Mouse (Mus musculus) G1E-ER4 (cell line): ENCODE data around the gene Ccl22. TPM values are rescaled to one million over a fixed set of nuclear protein-coding genes. Genes with fewer than 3 reads are reported as not detected.

ENCODE experiments used
- GATA1 ChIP-seq: IDR thresholded peaks from one replicate; pipeline ENCODE4 v1.8.0; 2012; ENCODE audit warnings: low read length, inconsistent platforms
- polyA plus RNA-seq: library from polyadenylated mRNA; stranded (reverse); fragments of >175 nt; gene quantifications from 2 replicates; pipeline ENCODE4 v1.2.3, GENCODE M21; 2012

The Ccl22 gene
- polyA plus RNA-seq, 1 experiment, result not detected

DNA sequence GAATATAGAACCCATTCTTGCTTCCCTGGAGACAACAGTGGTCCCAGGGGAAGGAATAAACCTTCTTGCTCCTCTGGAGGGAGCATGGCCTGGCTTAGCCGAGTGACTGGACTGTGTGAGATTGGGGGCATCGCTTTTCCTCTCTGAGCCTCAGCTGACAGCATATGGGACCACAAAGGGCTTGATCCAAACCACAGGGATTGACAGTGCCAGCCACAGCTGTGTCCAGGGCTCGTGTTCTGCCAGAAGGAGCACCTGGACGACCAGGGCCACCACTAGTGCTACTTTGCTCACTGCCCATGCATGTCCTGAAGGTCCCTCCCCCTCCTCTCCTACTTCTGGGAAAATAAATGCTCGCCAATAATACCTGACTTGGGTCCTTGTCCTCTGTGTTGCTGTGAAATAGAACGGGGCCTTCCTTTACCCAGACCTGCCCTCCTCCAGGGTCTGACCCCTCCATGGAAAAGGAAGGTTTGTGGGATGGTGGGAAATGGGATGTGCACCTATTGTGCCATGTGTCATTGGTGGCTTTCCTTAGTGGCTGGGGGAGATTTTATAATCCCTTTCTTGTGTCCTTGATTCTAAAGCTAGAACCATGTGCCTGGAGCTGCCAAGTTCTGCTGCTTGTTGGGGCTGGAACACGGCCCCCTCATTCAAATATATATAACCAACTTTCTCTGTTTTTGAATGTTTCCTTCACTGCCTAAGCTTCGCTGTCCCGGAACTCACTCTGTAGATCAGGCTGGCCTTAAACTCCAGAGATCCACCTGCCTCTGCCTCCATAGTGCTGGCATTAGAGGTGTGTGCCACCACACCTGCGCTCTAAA lies 5.8 kb downstream of the Ccl22 start:
- no peak for TF ChIP-seq GATA1

- TF ChIP-seq GATA1, result no peak
Observed at GRCm38 (mm10) chr8:94754006-94754405, 8.6 kb downstream of the Ccl22 start.

DNA sequence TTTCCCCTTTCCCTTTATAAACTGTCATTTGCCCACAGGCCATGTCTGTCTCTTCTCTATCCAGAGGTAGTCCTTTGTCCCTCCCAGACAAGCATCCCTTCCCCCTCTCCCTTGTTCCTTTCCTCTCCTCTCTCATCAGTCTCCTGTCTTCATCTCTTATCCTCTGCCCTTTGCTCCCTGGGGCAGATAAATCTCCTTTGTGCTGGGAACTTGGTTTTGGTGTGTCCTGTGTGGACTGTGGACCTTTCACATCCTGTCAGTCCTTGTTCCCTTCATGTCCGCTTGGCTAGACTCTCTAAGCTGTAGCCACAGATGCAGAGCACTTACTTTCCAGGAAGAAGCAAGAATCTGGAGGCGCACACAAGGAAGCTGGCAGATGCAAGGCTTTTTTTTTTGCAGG lies 9.1 kb downstream of the Ccl22 start:
- no peak for TF ChIP-seq GATA1

- TF ChIP-seq GATA1, result no peak
Observed at GRCm38 (mm10) chr8:94767035-94767434, 21.6 kb downstream of the Ccl22 start.

DNA sequence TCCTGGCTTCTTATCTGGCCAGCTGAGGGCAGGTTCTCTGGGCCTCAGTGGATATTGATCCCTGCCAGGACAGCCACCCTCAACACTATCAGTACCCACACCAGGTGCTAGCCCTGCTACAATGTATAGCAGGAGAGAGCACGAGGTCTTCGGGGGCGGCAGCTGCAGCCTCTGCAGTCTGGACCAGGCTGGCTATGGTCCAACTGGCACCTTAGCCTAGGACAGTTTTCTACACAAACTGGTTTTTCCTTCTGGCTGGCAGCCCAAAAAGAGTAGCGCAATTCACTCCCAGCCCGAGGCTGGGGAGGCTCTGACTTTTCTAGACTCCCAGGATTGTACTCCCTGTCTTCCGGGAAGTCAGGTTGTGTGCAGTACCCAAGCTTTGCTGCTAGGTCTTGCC lies 25.6 kb downstream of the Ccl22 start:
- TF ChIP-seq GATA1, result no peak

- no peak for TF ChIP-seq GATA1
Observed at GRCm38 (mm10) chr8:94771941-94772670, 26.7 kb downstream of the Ccl22 start, which contains the start of gene Cx3cl1. Gene Cx3cl1, plus strand, starts transcription at chr8:94772009.

DNA sequence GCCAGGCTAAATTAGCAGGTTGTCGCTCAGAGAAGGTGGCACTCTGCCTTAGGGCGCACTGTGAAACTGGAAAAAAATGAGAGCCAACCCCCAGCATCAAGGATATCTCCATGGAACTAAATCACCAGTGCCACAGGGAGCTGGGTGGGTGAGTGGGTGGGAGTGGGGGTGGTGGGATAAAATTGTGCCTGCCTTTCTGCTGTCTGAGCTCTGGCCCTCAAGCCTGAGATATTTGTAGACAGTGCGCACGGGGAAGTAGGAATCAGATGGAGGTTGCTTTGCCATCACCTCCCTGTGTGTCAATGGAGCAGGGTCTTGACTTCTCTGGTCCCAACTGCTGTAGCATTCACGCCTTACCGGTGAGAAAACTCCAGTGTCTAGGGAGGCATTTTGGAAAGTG lies 27.7 kb downstream of the Ccl22 start:
- TF ChIP-seq GATA1, result no peak

DNA sequence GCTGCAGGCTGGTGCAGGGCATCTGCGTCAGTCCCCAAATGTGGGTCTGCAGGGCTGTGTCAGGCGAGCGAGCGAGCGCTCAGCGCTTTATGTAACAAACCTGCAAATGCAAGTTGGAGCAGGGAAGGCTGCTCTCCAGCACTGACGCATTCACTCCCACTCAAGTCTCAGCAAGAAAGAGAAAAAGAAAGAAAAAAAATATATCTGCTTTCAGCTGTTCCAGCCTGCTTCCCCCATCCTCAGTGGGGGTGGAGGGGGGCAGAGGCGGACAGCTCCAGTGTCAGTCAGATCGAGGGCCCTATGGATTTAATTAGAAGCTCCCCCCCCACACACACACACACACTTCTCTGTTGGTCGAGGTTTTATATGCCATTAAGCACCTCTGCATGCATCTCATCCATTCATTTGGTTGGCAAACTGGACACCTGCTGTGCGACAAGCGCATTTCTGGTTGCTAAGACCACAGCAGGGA lies 28.3 kb downstream of the Ccl22 start:
- no peak for TF ChIP-seq GATA1

DNA sequence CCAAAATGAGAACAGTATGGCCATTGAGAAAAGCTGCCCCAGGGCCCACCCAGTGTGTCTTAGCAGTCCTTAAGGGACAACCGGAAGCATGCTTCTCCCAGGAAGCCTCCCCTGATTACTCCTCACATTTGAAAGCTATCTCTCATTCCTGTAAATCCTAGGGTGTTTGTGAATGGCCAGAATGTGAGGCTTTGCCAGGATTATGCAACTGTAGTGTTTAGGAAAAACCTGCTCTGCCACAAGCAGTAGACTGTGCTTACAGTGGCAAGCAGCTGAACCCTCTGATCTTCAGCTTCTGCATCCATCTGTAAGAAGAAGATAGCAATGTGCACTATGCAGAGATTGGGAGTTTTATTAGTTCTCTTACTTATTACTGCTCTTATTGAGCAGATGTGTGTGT lies 29.2 kb downstream of the Ccl22 start:
- TF ChIP-seq GATA1, result no peak

DNA sequence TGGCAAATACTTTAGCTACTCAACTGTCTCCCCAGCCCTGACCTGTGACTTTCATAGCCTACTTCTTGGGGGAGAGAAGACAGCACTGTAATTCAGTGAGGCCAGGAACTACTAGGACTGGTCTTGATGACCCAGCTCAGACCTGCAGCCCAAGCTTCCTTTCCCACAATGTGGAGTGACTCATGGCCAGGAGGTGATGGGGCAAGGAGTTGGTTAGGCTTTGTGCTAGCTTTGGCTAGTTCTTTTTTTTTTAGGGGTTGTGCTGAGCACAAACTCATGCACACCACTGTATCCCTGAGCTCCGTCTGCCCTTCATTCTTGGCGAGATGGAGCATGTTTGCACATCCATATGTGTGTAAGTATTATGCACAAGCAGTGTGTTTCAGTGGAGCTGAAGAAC lies 31.0 kb downstream of the Ccl22 start:
- TF ChIP-seq GATA1, result no peak

- no peak for TF ChIP-seq GATA1
Observed at GRCm38 (mm10) chr8:94778036-94778435, 32.6 kb downstream of the Ccl22 start.

GRCm38 (mm10) chr8:94778473-94778872 lies 33.1 kb downstream of the Ccl22 start:
- no peak for TF ChIP-seq GATA1

GRCm38 (mm10) chr8:94778895-94779533 lies 33.6 kb downstream of the Ccl22 start:
- no peak for TF ChIP-seq GATA1

GRCm38 (mm10) chr8:94779534-94780294 lies 34.3 kb downstream of the Ccl22 start:
- TF ChIP-seq GATA1, result no peak

- TF ChIP-seq GATA1, result no peak
Observed at GRCm38 (mm10) chr8:94780491-94781154, 35.2 kb downstream of the Ccl22 start.
